Mouse (Mus musculus): ENCODE measurements around the gene Sox4. TPM values are rescaled to one million over a fixed set of nuclear protein-coding genes. Genes with fewer than 3 reads are reported as not detected.
A peak's percentile ranks its signal among the peaks of the same experiment; 100 is the strongest.

Gene Sox4
- total and polyA plus RNA-seq, 2 experiments from 2014 or later: 44.5 to 87.0 TPM

DNA sequence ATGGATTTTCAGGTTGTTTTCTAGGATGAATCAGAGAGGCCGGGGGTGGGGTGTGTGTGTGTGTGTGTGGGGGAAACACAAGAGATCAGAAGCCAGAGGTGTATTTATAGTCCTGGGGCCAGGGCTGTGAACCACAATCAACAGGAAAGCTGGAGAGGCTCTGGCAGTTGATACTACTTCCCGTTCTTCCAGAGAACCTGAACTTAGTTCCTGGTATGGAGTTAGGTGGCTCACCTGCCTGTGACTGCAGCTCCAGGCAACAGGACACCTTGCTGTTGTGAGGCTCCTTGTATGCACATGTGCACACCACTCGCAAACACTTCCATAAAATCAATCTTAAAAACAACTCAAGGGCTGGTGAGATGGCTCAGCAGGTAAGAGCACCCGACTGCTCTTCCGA is 7.8 kb downstream of the Sox4 start:
- Histone ChIP-seq H3K27me3 (ENCODE audit: control insufficient read depth, insufficient read depth, low read length) (no peaks in the 10 kb centered on the region), H3K4me1 (ENCODE audit: control insufficient read depth, insufficient read depth) (peaks cover 20% of the 10 kb centered on the region), H3K4me3 (ENCODE audit: low read depth, low read length) (no peak overlapping the region), H3K9ac (replicated peaks; ENCODE audit: low read depth, low read length) (no peak overlapping the region), H3K4me2 (ENCODE audit: low read depth, low read length) (no peak overlapping the region), H3K9me3 (replicated peaks; ENCODE audit: control insufficient read depth, low read length) (no peaks in the 10 kb centered on the region), H3K36me3 (replicated peaks; ENCODE audit: control insufficient read depth, insufficient read depth, low read length) (0 out of 2 replicates have a peak, but pooled peaks cover 5% of the 10 kb centered on the region), H3K27ac (ENCODE audit: low read depth) (no peak overlapping the region)
- TF ChIP-seq CTCF (IDR thresholded peaks at IDR 0.05; ENCODE audit: low read depth) (no peak), EP300 (IDR thresholded peaks at IDR 0.05; ENCODE audit: low read depth) (no peak)
- no peak for ATAC-seq (ENCODE audit: insufficient read depth, low read depth)
- no peak for DNase-seq (ENCODE audit: low spot score)
- 68% methylated on average over 5 of the region's 5 CpGs for WGBS

DNA sequence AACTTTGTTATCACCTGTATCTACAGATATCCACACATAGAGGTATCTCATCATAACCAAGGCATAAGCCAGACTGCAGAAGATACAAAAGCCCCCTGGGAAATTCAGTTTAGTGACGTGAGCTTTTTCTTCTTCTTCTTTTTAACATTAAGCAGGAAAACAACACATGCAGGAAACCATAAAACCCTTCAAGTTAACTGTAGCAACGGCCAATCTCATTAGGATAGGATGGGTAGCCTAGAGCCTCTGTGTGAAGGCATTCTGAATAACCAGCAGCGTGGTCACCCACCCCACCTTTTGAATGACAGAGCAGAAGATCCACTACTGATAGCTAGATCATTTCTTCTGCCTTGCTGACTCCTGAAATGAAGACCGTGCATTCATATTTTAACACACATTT is 10.6 kb downstream of the Sox4 start:
- Histone ChIP-seq H3K4me3 (ENCODE audit: low read depth, low read length) (no peak overlapping the region), H3K4me1 (ENCODE audit: control insufficient read depth, insufficient read depth) (peaks cover 11% of the 10 kb centered on the region), H3K4me2 (ENCODE audit: low read depth, low read length) (no peak overlapping the region), H3K9me3 (replicated peaks; ENCODE audit: control insufficient read depth, low read length) (no peaks in the 10 kb centered on the region), H3K27me3 (ENCODE audit: control insufficient read depth, insufficient read depth, low read length) (no peaks in the 10 kb centered on the region), H3K36me3 (replicated peaks; ENCODE audit: control insufficient read depth, insufficient read depth, low read length) (0 out of 2 replicates have a peak, but pooled peaks cover 3% of the 10 kb centered on the region), H3K27ac (ENCODE audit: low read depth) (no peak overlapping the region), H3K9ac (replicated peaks; ENCODE audit: low read depth, low read length) (no peak overlapping the region)
- 70% methylated on average over 4 of the region's 4 CpGs for WGBS
- DNase-seq (ENCODE audit: low spot score): no peak
- TF ChIP-seq EP300 (IDR thresholded peaks at IDR 0.05; ENCODE audit: low read depth): no peak
- no peak for ATAC-seq (ENCODE audit: insufficient read depth, low read depth)

DNA sequence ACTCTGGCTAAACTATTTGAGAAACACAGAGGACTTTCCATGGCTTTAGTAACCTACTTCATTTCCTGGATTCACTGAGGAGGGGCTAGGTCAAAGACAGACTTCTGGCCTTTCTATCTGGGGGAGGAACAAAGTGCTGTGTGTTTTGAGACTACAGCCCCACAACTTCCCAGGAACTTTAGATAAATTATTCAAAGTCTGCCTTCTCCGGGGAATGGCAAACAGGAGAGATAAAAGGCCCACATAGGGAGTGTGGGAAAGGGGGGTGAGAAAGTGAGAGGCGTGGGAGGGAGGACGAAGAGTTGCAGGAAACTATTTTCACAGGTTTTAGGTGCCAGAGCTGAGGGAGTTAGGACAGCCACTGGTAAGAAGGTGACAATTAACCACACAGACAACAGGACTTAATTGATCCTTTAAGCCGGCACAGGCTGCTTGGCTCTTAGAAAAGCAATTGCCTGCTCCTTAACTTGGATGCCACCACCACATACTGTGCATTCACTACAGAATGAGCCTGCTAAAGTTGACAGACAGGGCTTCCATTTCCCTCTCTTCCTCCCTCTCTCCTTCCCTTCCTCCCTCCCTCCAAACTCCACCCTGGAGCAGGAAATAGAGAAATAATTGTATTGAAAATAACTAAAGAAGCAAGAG is 11.4 kb downstream of the Sox4 start:
- Histone ChIP-seq H3K4me2 (ENCODE audit: low read depth, low read length) (no peak overlapping the region), H3K9ac (replicated peaks; ENCODE audit: low read depth, low read length) (no peak overlapping the region), H3K9me3 (replicated peaks; ENCODE audit: control insufficient read depth, low read length) (no peaks in the 10 kb centered on the region), H3K27ac (ENCODE audit: low read depth) (0 out of 2 replicates have a peak overlapping the region, but pooled peaks have one; percentile 4), H3K27me3 (ENCODE audit: control insufficient read depth, insufficient read depth, low read length) (no peaks in the 10 kb centered on the region), H3K36me3 (replicated peaks; ENCODE audit: control insufficient read depth, insufficient read depth, low read length) (no peaks in the 10 kb centered on the region), H3K4me1 (ENCODE audit: control insufficient read depth, insufficient read depth) (peaks cover 8% of the 10 kb centered on the region), H3K4me3 (ENCODE audit: low read depth, low read length) (no peak overlapping the region)
- DNase-seq (ENCODE audit: low spot score) (no peak), ATAC-seq (ENCODE audit: insufficient read depth, low read depth) (no peak)
- TF ChIP-seq CTCF (IDR thresholded peaks at IDR 0.05; ENCODE audit: low read depth) (no peak), EP300 (IDR thresholded peaks at IDR 0.05; ENCODE audit: low read depth) (no peak)
- 8% methylated on average over 4 of the region's 4 CpGs for WGBS

DNA sequence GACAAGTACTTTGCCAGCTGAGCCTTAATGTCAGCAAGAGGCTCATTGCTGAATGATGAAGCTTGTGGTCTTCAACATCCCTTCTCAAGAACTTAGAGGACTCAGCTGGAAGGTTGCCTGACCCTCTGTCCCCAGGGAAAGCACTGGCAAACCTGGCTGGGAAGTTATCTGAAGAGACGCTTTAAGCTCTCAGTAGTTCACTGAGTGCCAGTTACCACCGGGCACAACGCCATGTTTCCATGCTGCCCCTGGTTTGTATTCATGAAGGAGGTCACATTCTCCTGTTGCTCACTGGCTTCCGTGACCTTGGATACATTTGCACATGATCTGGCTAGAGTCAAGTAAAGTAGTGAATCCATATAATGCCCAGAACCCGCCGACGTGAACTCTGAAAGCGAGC is 20.1 kb downstream of the Sox4 start:
- peak; percentile 94 for ATAC-seq (ENCODE audit: insufficient read depth, low read depth)

DNA sequence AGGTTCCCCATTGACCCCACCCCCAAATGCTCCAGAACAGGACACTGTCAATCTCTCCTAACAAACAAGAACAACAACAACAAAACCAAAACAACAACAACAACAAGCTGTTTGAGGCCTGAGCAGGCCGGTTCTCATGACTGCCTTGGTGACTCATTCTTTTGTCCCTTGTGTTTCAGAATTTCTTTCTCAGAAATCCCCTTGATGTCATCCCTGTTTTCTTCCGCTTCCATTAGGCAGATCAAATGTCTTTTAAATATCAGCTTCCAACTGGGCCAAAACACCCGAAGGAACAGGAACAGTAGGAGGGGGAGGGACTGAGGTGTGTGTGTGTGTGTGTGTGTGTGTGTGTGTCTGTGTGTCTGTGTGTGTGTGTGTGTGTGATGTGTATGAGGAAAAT is 21.7 kb downstream of the Sox4 start:
- 67% methylated on average over 3 of the region's 3 CpGs for WGBS
- TF ChIP-seq CTCF (IDR thresholded peaks at IDR 0.05; ENCODE audit: low read depth) (no peak), EP300 (IDR thresholded peaks at IDR 0.05; ENCODE audit: low read depth) (no peak)
- DNase-seq (ENCODE audit: low spot score) (no peak), ATAC-seq (ENCODE audit: insufficient read depth, low read depth) (no peak)
- Histone ChIP-seq H3K27ac (ENCODE audit: low read depth) (no peak overlapping the region), H3K9ac (replicated peaks; ENCODE audit: low read depth, low read length) (no peak overlapping the region), H3K27me3 (ENCODE audit: control insufficient read depth, insufficient read depth, low read length) (no peaks in the 10 kb centered on the region), H3K9me3 (replicated peaks; ENCODE audit: control insufficient read depth, low read length) (no peaks in the 10 kb centered on the region), H3K4me2 (ENCODE audit: low read depth, low read length) (no peak overlapping the region), H3K36me3 (replicated peaks; ENCODE audit: control insufficient read depth, insufficient read depth, low read length) (no peaks in the 10 kb centered on the region), H3K4me3 (ENCODE audit: low read depth, low read length) (no peak overlapping the region), H3K4me1 (ENCODE audit: control insufficient read depth, insufficient read depth) (no peaks in the 10 kb centered on the region)

More for the DNA sequence above, 20.1 kb downstream of the Sox4 start:
- Histone ChIP-seq H3K4me3 (ENCODE audit: low read depth, low read length) (no peak overlapping the region), H3K4me2 (ENCODE audit: low read depth, low read length) (peak overlapping the region; percentile 20; the same call in 1 of the 2 replicates), H3K9ac (replicated peaks; ENCODE audit: low read depth, low read length) (no peak overlapping the region), H3K4me1 (ENCODE audit: control insufficient read depth, insufficient read depth) (no peaks in the 10 kb centered on the region), H3K27me3 (ENCODE audit: control insufficient read depth, insufficient read depth, low read length) (no peaks in the 10 kb centered on the region), H3K9me3 (replicated peaks; ENCODE audit: control insufficient read depth, low read length) (no peaks in the 10 kb centered on the region), H3K27ac (ENCODE audit: low read depth) (peak overlapping the region; percentile 74), H3K36me3 (replicated peaks; ENCODE audit: control insufficient read depth, insufficient read depth, low read length) (no peaks in the 10 kb centered on the region)
- TF ChIP-seq CTCF (IDR thresholded peaks at IDR 0.05; ENCODE audit: low read depth) (no peak), EP300 (IDR thresholded peaks at IDR 0.05; ENCODE audit: low read depth) (peak; percentile 88)
- WGBS: 35% methylated on average over 8 of the region's 8 CpGs
- peak; percentile 91 for DNase-seq (ENCODE audit: low spot score)

DNA sequence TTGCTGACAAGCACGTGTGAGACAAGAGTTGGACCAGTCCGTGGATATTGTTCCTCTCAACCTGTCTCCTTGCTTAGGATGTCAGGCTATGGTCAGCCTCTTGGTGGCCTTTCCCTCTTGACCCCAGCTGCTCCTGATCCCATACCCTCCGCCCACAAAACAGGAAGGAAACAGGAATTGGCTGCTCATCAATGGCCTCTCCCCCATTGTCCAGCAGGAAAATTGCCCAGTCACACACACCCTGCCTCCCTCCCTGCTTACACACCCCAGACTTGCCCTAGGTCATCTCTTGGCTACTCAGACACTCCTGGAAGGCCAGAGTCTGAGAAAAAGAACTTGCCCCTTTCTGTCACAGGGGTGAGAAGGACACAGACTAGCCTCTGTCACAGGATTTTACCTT is 22.2 kb downstream of the Sox4 start:
- Histone ChIP-seq H3K4me2 (ENCODE audit: low read depth, low read length) (no peak overlapping the region), H3K27ac (ENCODE audit: low read depth) (no peak overlapping the region), H3K9me3 (replicated peaks; ENCODE audit: control insufficient read depth, low read length) (no peaks in the 10 kb centered on the region), H3K4me1 (ENCODE audit: control insufficient read depth, insufficient read depth) (no peaks in the 10 kb centered on the region), H3K27me3 (ENCODE audit: control insufficient read depth, insufficient read depth, low read length) (no peaks in the 10 kb centered on the region), H3K36me3 (replicated peaks; ENCODE audit: control insufficient read depth, insufficient read depth, low read length) (no peaks in the 10 kb centered on the region), H3K4me3 (ENCODE audit: low read depth, low read length) (no peak overlapping the region), H3K9ac (replicated peaks; ENCODE audit: low read depth, low read length) (no peak overlapping the region)
- no peak for ATAC-seq (ENCODE audit: insufficient read depth, low read depth)
- no peak for TF ChIP-seq CTCF (IDR thresholded peaks at IDR 0.05; ENCODE audit: low read depth)
- WGBS: 80% methylated on average over 3 of the region's 3 CpGs
- DNase-seq (ENCODE audit: low spot score): no peak
